Mouse (Mus musculus) intestine, postnatal 0 days (tissue): ENCODE results near the gene Ehd4. TPM values are rescaled to one million over a fixed set of nuclear protein-coding genes. Genes with fewer than 3 reads are reported as not detected.

ENCODE experiments used
- ATAC-seq: fragments of 200-750 bp; cut with Nextera tagmentation; 2 replicates; pipeline ENCODE4 v1.8.0; 2017; ENCODE audit warnings: mild to moderate bottlenecking, moderate TSS enrichment, moderate library complexity
- H3K27ac ChIP-seq: fragments of 300-500 bp; sonication (generic); 2 replicates; pipeline ENCODE4 v1.5.1; 2014; ENCODE audit warnings: mild to moderate bottlenecking, low read depth, low read length, moderate library complexity
- H3K27me3 ChIP-seq: fragments of 300-500 bp; sonication (generic); replicated peaks from 2 replicates; pipeline ENCODE4 v1.6.1; 2014; ENCODE audit warnings: low read length, mixed read lengths; ENCODE audit not compliant: control insufficient read depth, insufficient read depth
- H3K36me3 ChIP-seq: fragments of 300-500 bp; sonication (generic); 2 replicates; pipeline ENCODE4 v1.6.1; 2014; ENCODE audit warnings: mild to moderate bottlenecking, moderate library complexity; ENCODE audit not compliant: control insufficient read depth, insufficient read depth
- H3K4me1 ChIP-seq: fragments of 300-500 bp; sonication (generic); replicated peaks from 2 replicates; pipeline ENCODE4 v1.6.1; 2014; ENCODE audit warnings: antibody characterized with exemption, low read length, mixed read lengths; ENCODE audit not compliant: control insufficient read depth, insufficient read depth
- H3K4me2 ChIP-seq: fragments of 300-500 bp; sonication (generic); replicated peaks from 2 replicates; pipeline ENCODE4 v1.6.1; 2014; ENCODE audit warnings: low read depth, mild to moderate bottlenecking, moderate library complexity
- H3K4me3 ChIP-seq: fragments of 300-500 bp; sonication (generic); 2 replicates; pipeline ENCODE4 v1.5.1; 2014; ENCODE audit warnings: low read depth, low read length
- H3K9ac ChIP-seq: fragments of 300-500 bp; sonication (generic); 2 replicates; pipeline ENCODE4 v1.6.1; 2014; ENCODE audit warnings: mild to moderate bottlenecking, low read depth, low read length
- H3K9me3 ChIP-seq: fragments of 300-500 bp; sonication (generic); 2 replicates; pipeline ENCODE4 v1.6.1; 2016; ENCODE audit warnings: mixed run types; ENCODE audit not compliant: control insufficient read depth
- CTCF ChIP-seq: sonication (generic); IDR thresholded peaks from 2 replicates; pipeline ENCODE4 v1.5.1; 2016; ENCODE audit warnings: low read depth, mild to moderate bottlenecking, control low read depth, antibody characterized with exemption, moderate library complexity
- WGBS: fragments of 180-500 bp; shearing (Covaris S2); extraction: QIAGEN DNeasy Blood & Tissue Kit; methylation state at CpG from one replicate; pipeline ENCODE4 v1.1.7; 2014; 5-methylcytosine and 5-hydroxymethylcytosine counted together
- polyA plus RNA-seq: library from polyadenylated mRNA; unstranded; fragments of >200 nt; fragmentation: Nextera tagmentation; extraction: Ambion mirVana; gene quantifications from 2 replicates; pipeline ENCODE4 v1.2.1, GENCODE M21; 2015

Ehd4 gene
- polyA plus RNA-seq, 1 experiment from 2014 or later: 70.0 TPM

DNA sequence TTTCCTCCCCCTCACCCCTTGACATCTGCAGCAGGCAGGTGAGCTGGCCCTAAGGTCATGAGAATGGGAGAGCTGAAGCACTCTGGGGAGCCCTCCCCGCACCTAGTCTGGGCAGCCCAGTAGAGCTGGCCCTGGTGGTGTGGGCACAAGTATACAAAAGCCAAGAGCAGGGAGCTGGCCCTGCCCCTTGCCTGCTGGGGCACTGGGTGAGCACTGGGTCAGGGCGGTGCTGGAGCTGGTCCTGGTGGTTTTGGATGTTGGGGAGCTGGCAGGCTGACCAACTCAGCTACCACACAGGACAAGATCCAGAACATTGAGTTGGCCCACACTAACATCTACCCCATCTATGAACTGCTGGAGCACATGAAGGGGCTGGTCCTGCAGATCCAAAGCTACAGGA, 5.0 kb upstream of the Ehd4 start:
- Histone ChIP-seq H3K4me3 (no peak overlapping the region), H3K9me3 (no peaks in the 10 kb centered on the region), H3K4me2 (no peak overlapping the region), H3K4me1 (no peaks in the 10 kb centered on the region), H3K27ac (no peak overlapping the region), H3K9ac (no peak overlapping the region), H3K27me3 (no peaks in the 10 kb centered on the region), H3K36me3 (no peaks in the 10 kb centered on the region)
- no peak for TF ChIP-seq CTCF
- ATAC-seq: no peak
- 86% methylated on average over 2 of the region's 2 CpGs for WGBS

DNA sequence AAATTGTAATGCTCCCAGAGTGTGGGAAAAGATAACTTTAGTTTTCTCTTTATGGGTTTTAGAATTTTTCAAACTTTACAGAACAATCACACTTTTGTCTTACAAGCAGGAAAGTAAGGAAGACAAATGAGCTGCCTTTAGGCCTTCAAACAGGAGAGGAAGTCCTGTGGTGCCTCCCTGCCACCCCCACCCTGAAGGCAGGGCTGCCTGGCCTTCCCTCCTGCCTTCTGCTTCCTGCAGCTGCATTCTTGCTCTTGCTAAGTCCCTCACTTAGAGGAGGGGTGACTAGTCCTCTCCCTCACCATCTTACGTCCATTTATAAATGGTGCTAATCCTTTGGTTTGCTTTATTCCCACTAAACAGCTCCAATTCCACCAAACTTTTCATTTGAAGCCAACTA, 4.4 kb upstream of the Ehd4 start:
- H3K27me3 ChIP-seq: no peaks in the 10 kb centered on the region
- H3K4me2 ChIP-seq: no peak overlapping the region
- WGBS: 64% methylated on average over 1 of the region's 1 CpGs
- no peak for ATAC-seq
- no peak overlapping the region for H3K27ac ChIP-seq
- H3K9me3 ChIP-seq: no peaks in the 10 kb centered on the region
- no peak overlapping the region for H3K9ac ChIP-seq
- no peaks in the 10 kb centered on the region for H3K4me1 ChIP-seq
- H3K4me3 ChIP-seq: no peak overlapping the region
- H3K36me3 ChIP-seq: no peaks in the 10 kb centered on the region
- no peak for TF ChIP-seq CTCF

DNA sequence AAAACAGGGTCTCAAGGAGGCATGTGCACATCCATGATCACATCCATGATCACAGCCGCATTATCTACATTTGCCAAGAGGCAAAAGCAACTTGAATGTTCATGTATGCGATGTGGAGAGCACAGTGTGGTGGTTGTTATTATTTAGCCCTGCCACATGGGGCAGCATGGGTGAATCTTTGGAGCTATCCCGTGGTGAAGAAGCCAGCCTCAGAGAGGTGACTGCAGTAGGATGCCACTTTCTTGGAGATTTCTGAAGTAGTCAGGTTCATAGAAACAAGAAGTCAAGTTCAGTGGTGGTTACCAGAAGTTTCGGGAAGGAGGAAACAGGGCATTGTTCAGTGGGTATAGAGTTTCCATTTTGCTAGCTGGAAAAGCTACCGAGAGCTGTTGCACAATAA, 3.6 kb upstream of the Ehd4 start:
- Histone ChIP-seq H3K9me3 (no peaks in the 10 kb centered on the region), H3K4me2 (no peak overlapping the region), H3K36me3 (no peaks in the 10 kb centered on the region), H3K9ac (no peak overlapping the region), H3K4me3 (no peak overlapping the region), H3K27ac (no peak overlapping the region), H3K27me3 (no peaks in the 10 kb centered on the region), H3K4me1 (no peaks in the 10 kb centered on the region)
- no peak for ATAC-seq
- peak; percentile 65 for TF ChIP-seq CTCF
- 55% methylated on average over 5 of the region's 5 CpGs for WGBS

DNA sequence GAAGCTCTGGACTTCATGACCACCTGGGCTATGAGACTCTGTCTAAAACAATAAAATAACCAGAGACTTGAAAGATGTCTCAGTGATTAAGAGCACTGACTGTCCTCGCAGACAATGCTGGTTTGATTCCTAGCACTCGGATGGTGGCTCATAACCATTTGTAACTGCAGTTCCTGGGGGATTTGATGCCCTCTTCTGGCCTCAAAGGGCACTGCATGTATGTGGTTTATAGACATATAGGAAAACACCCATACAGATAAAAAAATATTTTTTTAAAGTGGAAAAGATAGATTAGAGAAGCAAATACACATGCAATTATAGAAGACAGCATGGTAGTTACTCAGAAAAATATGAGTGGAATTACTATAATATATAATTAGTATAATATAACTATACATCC, 3.2 kb upstream of the Ehd4 start:
- H3K36me3 ChIP-seq: no peaks in the 10 kb centered on the region
- 71% methylated on average over 2 of the region's 2 CpGs for WGBS

DNA sequence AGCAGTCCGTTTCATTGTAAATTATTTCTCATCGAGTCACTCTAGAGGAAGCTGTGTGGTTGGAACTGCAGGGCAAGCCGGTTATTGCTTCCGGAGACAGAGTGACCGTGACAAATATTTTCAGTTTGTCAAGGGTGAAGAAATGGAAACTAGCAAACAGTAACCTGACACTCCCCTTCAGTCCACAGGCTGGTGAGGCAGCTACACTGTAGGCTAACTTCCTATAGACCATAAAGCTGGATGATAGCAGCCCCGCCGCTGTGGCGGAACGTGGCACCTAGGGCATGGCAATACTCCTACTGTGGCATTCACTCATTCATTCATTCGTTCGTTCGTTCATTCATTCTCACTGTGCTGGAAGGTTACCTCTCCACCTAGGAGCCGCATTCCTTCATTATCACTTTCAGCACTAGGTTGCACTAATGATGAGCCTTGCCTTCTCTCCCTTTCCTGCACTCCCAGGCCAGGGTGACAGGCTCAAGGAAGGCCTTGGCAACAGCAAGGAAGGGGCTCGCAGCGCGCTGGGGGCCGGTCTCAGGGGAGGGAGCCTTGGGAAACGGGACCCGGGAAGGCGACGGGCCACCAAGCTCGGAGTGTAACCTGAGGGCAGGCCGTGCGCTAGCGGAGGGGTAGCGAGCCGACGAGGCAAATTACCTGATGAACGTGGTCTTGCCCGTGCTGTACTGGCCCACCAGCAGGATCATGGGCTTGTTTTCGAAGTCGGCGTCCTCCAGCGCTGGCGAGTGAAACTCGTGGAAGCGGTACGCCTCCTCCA, 633 bp downstream of the Ehd4 start:
- no peak for TF ChIP-seq CTCF
- Histone ChIP-seq H3K9ac (peak overlapping the region; percentile 79), H3K27ac (peak overlapping the region; percentile 85), H3K9me3 (no peaks in the 10 kb centered on the region), H3K4me1 (no peaks in the 10 kb centered on the region), H3K4me2 (peak overlapping the region; percentile 99), H3K27me3 (no peaks in the 10 kb centered on the region), H3K4me3 (peak overlapping the region; percentile 86), H3K36me3 (no peaks in the 10 kb centered on the region)
- peak; percentile 58 for ATAC-seq
- WGBS: under 1% methylated on average over 38 of the region's 38 CpGs

More for the DNA sequence above, 3.2 kb upstream of the Ehd4 start:
- TF ChIP-seq CTCF: peak; percentile 29
- H3K4me3 ChIP-seq: no peak overlapping the region
- no peaks in the 10 kb centered on the region for H3K4me1 ChIP-seq
- no peak overlapping the region for H3K27ac ChIP-seq
- ATAC-seq: no peak
- H3K4me2 ChIP-seq: no peak overlapping the region
- no peaks in the 10 kb centered on the region for H3K9me3 ChIP-seq
- no peaks in the 10 kb centered on the region for H3K27me3 ChIP-seq
- no peak overlapping the region for H3K9ac ChIP-seq

DNA sequence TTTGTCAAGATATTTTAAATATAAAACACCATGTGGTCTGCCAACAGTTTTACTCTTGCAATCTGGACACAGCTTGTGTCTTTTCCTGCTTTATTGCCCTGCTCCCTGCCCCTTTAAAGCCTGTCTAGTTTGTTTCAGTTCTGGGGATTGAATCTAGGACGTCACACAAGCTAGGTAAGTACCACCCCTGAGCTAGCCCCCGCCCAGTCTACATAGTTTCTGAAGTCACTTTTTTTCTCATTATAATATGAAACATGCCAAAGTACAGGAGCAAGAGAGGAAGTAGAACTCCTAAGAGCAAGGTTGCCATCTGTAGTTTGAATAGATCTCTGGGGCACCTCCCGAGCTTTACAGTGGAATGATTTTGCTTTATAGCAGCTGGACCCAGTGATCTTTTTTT, 3.8 kb downstream of the Ehd4 start:
- Histone ChIP-seq H3K36me3 (no peaks in the 10 kb centered on the region), H3K27me3 (no peaks in the 10 kb centered on the region), H3K9me3 (no peaks in the 10 kb centered on the region), H3K4me3 (no peak overlapping the region), H3K4me2 (no peak overlapping the region), H3K27ac (no peak overlapping the region), H3K9ac (no peak overlapping the region; the same call in 1 of the 2 replicates), H3K4me1 (no peaks in the 10 kb centered on the region)
- ATAC-seq: no peak
- TF ChIP-seq CTCF: no peak
- WGBS: 50% methylated on average over 3 of the region's 3 CpGs
